Mouse (Mus musculus): ENCODE measurements around the gene Sema3a. TPM values are rescaled to one million over a fixed set of nuclear protein-coding genes. Genes with fewer than 3 reads are reported as not detected.

Sema3a gene
- polyA plus RNA-seq, 1 experiment from 2014 or later: 24.7 TPM

GRCm38 (mm10) chr5:13337665-13338064 is 212.5 kb downstream of the Sema3a start:
- ATAC-seq: no peak

GRCm38 (mm10) chr5:13347068-13347467 is 221.9 kb downstream of the Sema3a start:
- H3K4me3 ChIP-seq (ENCODE audit: low read depth, low read length): no peak overlapping the region
- TF ChIP-seq CTCF (IDR thresholded peaks at IDR 0.05): no peak
- TF ChIP-seq EP300 (IDR thresholded peaks at IDR 0.05): no peak
- DNase-seq (ENCODE audit: low spot score): no peak
- H3K9me3 ChIP-seq (ENCODE audit: low read length): no peaks in the 10 kb centered on the region
- no peak overlapping the region for H3K9ac ChIP-seq (replicated peaks; ENCODE audit: low read depth)
- no peaks in the 10 kb centered on the region for H3K36me3 ChIP-seq (ENCODE audit: insufficient read depth, low read length)
- WGBS: 50% methylated on average over 4 of the region's 4 CpGs
- ATAC-seq: no peak
- H3K4me1 ChIP-seq (ENCODE audit: insufficient read depth, low read depth, low read length): no peaks in the 10 kb centered on the region
- no peak overlapping the region for H3K4me2 ChIP-seq (replicated peaks; ENCODE audit: low read depth, low read length)
- no peaks in the 10 kb centered on the region for H3K27me3 ChIP-seq (replicated peaks; ENCODE audit: insufficient read depth, low read length)
- no peak overlapping the region for H3K27ac ChIP-seq (ENCODE audit: low read length)

More at GRCm38 (mm10) chr5:13337665-13338064, 212.5 kb downstream of the Sema3a start:
- H3K9me3 ChIP-seq (ENCODE audit: low read length): no peaks in the 10 kb centered on the region
- H3K4me2 ChIP-seq (replicated peaks; ENCODE audit: low read depth, low read length): no peak overlapping the region
- no peaks in the 10 kb centered on the region for H3K36me3 ChIP-seq (ENCODE audit: insufficient read depth, low read length)
- H3K4me1 ChIP-seq (ENCODE audit: insufficient read depth, low read depth, low read length): no peaks in the 10 kb centered on the region
- peak; percentile 62; the same call in 1 of the 2 replicates for TF ChIP-seq EP300 (IDR thresholded peaks at IDR 0.05)
- no peak for TF ChIP-seq CTCF (IDR thresholded peaks at IDR 0.05)
- no peaks in the 10 kb centered on the region for H3K27me3 ChIP-seq (replicated peaks; ENCODE audit: insufficient read depth, low read length)
- no peak overlapping the region for H3K9ac ChIP-seq (replicated peaks; ENCODE audit: low read depth)
- peak; percentile 53 for DNase-seq (ENCODE audit: low spot score)
- WGBS: 18% methylated on average over 1 of the region's 1 CpGs
- H3K27ac ChIP-seq (ENCODE audit: low read length): no peak overlapping the region
- no peak overlapping the region for H3K4me3 ChIP-seq (ENCODE audit: low read depth, low read length)

DNA sequence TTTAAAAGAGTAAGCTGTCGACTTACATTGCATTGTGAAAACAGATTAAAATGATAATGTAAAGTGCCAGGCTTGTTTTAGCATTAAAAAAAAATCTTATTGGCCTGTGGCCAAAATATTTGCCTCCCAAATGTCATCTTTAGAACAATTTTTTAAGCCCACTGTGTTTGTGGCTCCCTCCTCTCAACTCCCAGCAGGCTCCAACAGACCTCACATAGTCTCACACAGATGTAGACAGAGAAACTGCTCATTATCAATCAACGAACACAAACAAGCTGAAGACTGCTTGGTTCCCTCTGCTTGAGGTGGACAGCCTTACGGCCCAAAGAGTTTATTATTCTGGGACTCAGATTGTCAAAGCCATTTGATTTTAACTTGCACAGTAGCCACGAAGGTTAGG is 226.4 kb downstream of the Sema3a start:
- ATAC-seq: no peak
- H3K4me1 ChIP-seq (ENCODE audit: insufficient read depth, low read depth, low read length): no peaks in the 10 kb centered on the region; the same call in 1 of the 2 replicates
- H3K4me2 ChIP-seq (replicated peaks; ENCODE audit: low read depth, low read length): no peak overlapping the region
- no peaks in the 10 kb centered on the region for H3K36me3 ChIP-seq (ENCODE audit: insufficient read depth, low read length)
- TF ChIP-seq EP300 (IDR thresholded peaks at IDR 0.05) (no peak), CTCF (IDR thresholded peaks at IDR 0.05) (no peak)
- no peak for DNase-seq (ENCODE audit: low spot score)
- H3K27me3 ChIP-seq (replicated peaks; ENCODE audit: insufficient read depth, low read length): no peaks in the 10 kb centered on the region
- H3K9ac ChIP-seq (replicated peaks; ENCODE audit: low read depth): no peak overlapping the region
- no peak overlapping the region for H3K4me3 ChIP-seq (ENCODE audit: low read depth, low read length)
- no peak overlapping the region for H3K27ac ChIP-seq (ENCODE audit: low read length)
- WGBS: 38% methylated on average over 4 of the region's 4 CpGs
- no peaks in the 10 kb centered on the region for H3K9me3 ChIP-seq (ENCODE audit: low read length)

- peak; percentile 13 for DNase-seq (ENCODE audit: low spot score)
- TF ChIP-seq EP300 (IDR thresholded peaks at IDR 0.05): no peak
- no peak for TF ChIP-seq CTCF (IDR thresholded peaks at IDR 0.05)
- Histone ChIP-seq H3K9me3 (ENCODE audit: low read length) (no peaks in the 10 kb centered on the region), H3K4me3 (ENCODE audit: low read depth, low read length) (no peak overlapping the region), H3K4me1 (ENCODE audit: insufficient read depth, low read depth, low read length) (no peaks in the 10 kb centered on the region; the same call in 1 of the 2 replicates), H3K27me3 (replicated peaks; ENCODE audit: insufficient read depth, low read length) (no peaks in the 10 kb centered on the region), H3K27ac (ENCODE audit: low read length) (peak overlapping the region; percentile 66; the same call in 1 of the 2 replicates), H3K9ac (replicated peaks; ENCODE audit: low read depth) (no peak overlapping the region), H3K36me3 (ENCODE audit: insufficient read depth, low read length) (no peaks in the 10 kb centered on the region), H3K4me2 (replicated peaks; ENCODE audit: low read depth, low read length) (no peak overlapping the region)
- 37% methylated on average over 1 of the region's 1 CpGs for WGBS
- ATAC-seq: no peak
Measured at GRCm38 (mm10) chr5:13352995-13353394, 227.8 kb downstream of the Sema3a start.

DNA sequence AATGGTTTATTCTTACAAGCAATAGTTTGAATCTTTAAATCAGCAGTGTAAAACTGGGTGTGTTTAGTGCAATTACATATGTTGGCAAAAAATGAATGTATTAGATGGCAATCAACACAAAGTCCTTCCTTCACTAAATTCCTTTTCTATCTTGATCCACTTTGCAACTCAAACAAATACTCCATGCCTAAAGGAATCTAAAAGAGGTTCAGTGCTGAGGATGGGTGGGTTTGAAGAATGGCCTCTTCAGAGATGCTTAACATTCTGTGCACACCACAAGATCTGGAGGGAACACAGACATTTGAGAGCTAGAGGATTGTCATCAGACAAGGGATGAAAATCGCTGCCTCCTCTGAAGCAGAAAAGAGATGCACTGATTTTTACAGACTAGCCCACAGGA is 228.3 kb downstream of the Sema3a start:
- Histone ChIP-seq H3K4me3 (ENCODE audit: low read depth, low read length) (no peak overlapping the region), H3K27ac (ENCODE audit: low read length) (peak overlapping the region; percentile 66), H3K36me3 (ENCODE audit: insufficient read depth, low read length) (no peaks in the 10 kb centered on the region), H3K27me3 (replicated peaks; ENCODE audit: insufficient read depth, low read length) (no peaks in the 10 kb centered on the region), H3K9ac (replicated peaks; ENCODE audit: low read depth) (no peak overlapping the region), H3K4me2 (replicated peaks; ENCODE audit: low read depth, low read length) (no peak overlapping the region), H3K9me3 (ENCODE audit: low read length) (no peaks in the 10 kb centered on the region), H3K4me1 (ENCODE audit: insufficient read depth, low read depth, low read length) (no peaks in the 10 kb centered on the region; the same call in 1 of the 2 replicates)
- DNase-seq (ENCODE audit: low spot score): peak; percentile 65
- WGBS: 62% methylated on average over 1 of the region's 1 CpGs
- ATAC-seq: peak; percentile 94
- TF ChIP-seq CTCF (IDR thresholded peaks at IDR 0.05) (no peak), EP300 (IDR thresholded peaks at IDR 0.05) (peak; percentile 100)

- Histone ChIP-seq H3K4me1 (ENCODE audit: insufficient read depth, low read depth, low read length) (no peaks in the 10 kb centered on the region; the same call in 1 of the 2 replicates), H3K27ac (ENCODE audit: low read length) (no peak overlapping the region), H3K4me3 (ENCODE audit: low read depth, low read length) (no peak overlapping the region), H3K36me3 (ENCODE audit: insufficient read depth, low read length) (no peaks in the 10 kb centered on the region), H3K4me2 (replicated peaks; ENCODE audit: low read depth, low read length) (no peak overlapping the region), H3K27me3 (replicated peaks; ENCODE audit: insufficient read depth, low read length) (no peaks in the 10 kb centered on the region), H3K9ac (replicated peaks; ENCODE audit: low read depth) (no peak overlapping the region), H3K9me3 (ENCODE audit: low read length) (no peaks in the 10 kb centered on the region)
- TF ChIP-seq EP300 (IDR thresholded peaks at IDR 0.05) (no peak), CTCF (IDR thresholded peaks at IDR 0.05) (no peak)
- 81% methylated on average over 1 of the region's 1 CpGs for WGBS
- ATAC-seq (no peak), DNase-seq (ENCODE audit: low spot score) (no peak)
Measured at GRCm38 (mm10) chr5:13354913-13355312, 229.7 kb downstream of the Sema3a start.

- ATAC-seq (no peak), DNase-seq (ENCODE audit: low spot score) (no peak)
- Histone ChIP-seq H3K36me3 (ENCODE audit: insufficient read depth, low read length) (no peaks in the 10 kb centered on the region), H3K27ac (ENCODE audit: low read length) (no peak overlapping the region), H3K4me3 (ENCODE audit: low read depth, low read length) (no peak overlapping the region), H3K4me2 (replicated peaks; ENCODE audit: low read depth, low read length) (no peak overlapping the region), H3K9me3 (ENCODE audit: low read length) (no peaks in the 10 kb centered on the region), H3K27me3 (replicated peaks; ENCODE audit: insufficient read depth, low read length) (no peaks in the 10 kb centered on the region), H3K4me1 (ENCODE audit: insufficient read depth, low read depth, low read length) (no peaks in the 10 kb centered on the region), H3K9ac (replicated peaks; ENCODE audit: low read depth) (no peak overlapping the region)
- TF ChIP-seq CTCF (IDR thresholded peaks at IDR 0.05): no peak
- no peak for TF ChIP-seq EP300 (IDR thresholded peaks at IDR 0.05)
- WGBS: 23% methylated on average over 4 of the region's 4 CpGs
Measured at GRCm38 (mm10) chr5:13358770-13359169, 233.6 kb downstream of the Sema3a start.

Data from lung, postnatal 0 days (tissue).